Mouse (Mus musculus): Measurements from ENCODE around the gene Zfp961.
"Not testable (repeated sequence)": the region's sequence is repeated elsewhere in the genome, so short reads cannot be mapped to it uniquely, and the experiment has no call there.

GRCm38 (mm10) chr8:72017339-72017738, 66.5 kb downstream of the Zfp961 start:
- not testable (repeated sequence) for TF ChIP-seq CTCF (IDR thresholded peaks at IDR 0.05; ENCODE audit: low read depth, low read length); POLR2A (IDR thresholded peaks at IDR 0.05; ENCODE audit: borderline replicate concordance, low read depth, low read length)
